In the genomic region with DNA sequence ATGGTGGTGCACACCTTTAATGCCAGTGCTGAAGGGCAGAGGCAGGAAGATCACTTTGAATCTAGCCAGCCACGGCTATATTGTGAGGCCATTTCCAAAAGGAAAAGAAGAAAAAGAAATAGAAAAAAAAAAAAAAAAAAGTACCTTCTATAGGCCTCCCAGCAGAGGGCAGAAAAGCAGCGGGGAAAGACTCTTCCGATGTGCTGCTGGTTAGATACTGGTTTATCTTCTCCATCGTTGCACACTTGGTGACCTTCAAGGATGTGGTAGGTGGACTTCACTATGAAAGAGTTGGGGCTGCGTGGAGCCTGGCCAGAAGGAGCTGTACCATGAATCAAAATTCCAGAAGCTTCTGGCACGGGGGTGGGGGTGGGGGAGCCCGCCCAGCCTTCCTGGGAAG, we compare ENCODE assay signal across 11 mouse cellular contexts. TPM values are rescaled to one million over a fixed set of nuclear protein-coding genes. Genes with fewer than 3 reads are reported as not detected.
A peak's percentile ranks its signal among the peaks of the same experiment; 100 is the strongest.
DNase-seq lines count a peak whose midpoint lies in the region; ATAC-seq and TF ChIP-seq lines count a peak whose summit lies in the region.
"Had no signal": no experiment of that assay in that cellular context is flagged by ENCODE, and none has a peak within 500 bp of the region (broad histone marks: within the 10 kb centered on the region; RNA-seq: fewer than 3 reads in every experiment).

No protein-coding gene starts in this region.

- TF ChIP-seq EP300 in stomach, postnatal 0 days (optimal IDR thresholded peaks at IDR 0.05), result no peak

- intact Hi-C loops in left cerebral cortex, adult 2 months (cut with DNase I), result loop anchor here (1.0 kb wide), 1 partner anchor 101 kb away; no protein-coding TSS in a partner anchor

- no peaks in the 10 kb centered on the region for H3K4me1 ChIP-seq in cerebellum, adult 2 months (ENCODE audit: control insufficient read depth, insufficient read depth, low read length)
- H3K4me1 ChIP-seq in stomach, postnatal 0 days (replicated peaks; ENCODE audit: control insufficient read depth, insufficient read depth), result no peaks in the 10 kb centered on the region

- H3K9me3 ChIP-seq in stomach, postnatal 0 days (ENCODE audit: control insufficient read depth, low read length), result no peaks in the 10 kb centered on the region

- H3K27me3 ChIP-seq in cerebellum, adult 2 months (ENCODE audit: control insufficient read depth, insufficient read depth, low read length), result no peaks in the 10 kb centered on the region
- H3K27me3 ChIP-seq in stomach, postnatal 0 days (ENCODE audit: control insufficient read depth, insufficient read depth, low read length), result no peaks in the 10 kb centered on the region

- no peak overlapping the region for H3K9ac ChIP-seq in stomach, postnatal 0 days (ENCODE audit: low read length)

- ATAC-seq in cerebellum, adult (ENCODE audit: insufficient number of reproducible peaks, low FRiP score, low TSS enrichment), result no peak
- no peak for ATAC-seq in stomach, postnatal 0 days (ENCODE audit: low FRiP score, low TSS enrichment)

- no peak overlapping the region for H3K27ac ChIP-seq in cerebellum, adult 2 months (ENCODE audit: insufficient read depth, low read length)
- no peak overlapping the region for H3K27ac ChIP-seq in left cerebral cortex, adult 2 months
- H3K27ac ChIP-seq in stomach, postnatal 0 days (replicated peaks), result no peak overlapping the region

- WGBS in cerebellum, adult 2 months, result 17% methylated on average over 7 of the region's 7 CpGs
- 16% methylated on average over 7 of the region's 7 CpGs for WGBS in stomach, postnatal 0 days

- no peak for TF ChIP-seq POLR2A in cerebellum, adult 2 months (IDR thresholded peaks at IDR 0.05; ENCODE audit: borderline replicate concordance, insufficient read depth, low read length)

- H3K4me2 ChIP-seq in stomach, postnatal 0 days (replicated peaks; ENCODE audit: low read depth), result no peak overlapping the region

- no peak for DNase-seq in cerebellum, adult 2 months
- DNase-seq in left cerebral cortex, adult 2 months (ENCODE audit: extremely low spot score in 1 of 2, low spot score in 2 of 2), result no peak
- no peak for DNase-seq in left cerebral cortex, adult 8-10 months (ENCODE audit: low spot score in 2 of 2)
- peak; percentile 20 for DNase-seq in thymus, postnatal 25 days
- DNase-seq in thymus, postnatal 36 days, result no peak
- no peak for DNase-seq in stomach, postnatal 0 days (ENCODE audit: low spot score)
- DNase-seq in ovary, postnatal 14 days (ENCODE audit: low spot score), result no peak
- DNase-seq: cerebellum, adult 8-10 months had no signal

- H3K36me3 ChIP-seq in stomach, postnatal 0 days (ENCODE audit: control insufficient read depth, insufficient read depth, low read length), result no peaks in the 10 kb centered on the region

- TF ChIP-seq CTCF in cerebellum, adult 2 months (IDR thresholded peaks at IDR 0.05; ENCODE audit: borderline replicate concordance, insufficient read depth, low read depth, low read length), result peak; percentile 39; the same call in 1 of the 2 replicates
- peak; percentile 63 for TF ChIP-seq CTCF in left cerebral cortex, adult 2 months (IDR thresholded peaks at IDR 0.05)
- peak; percentile 72 for TF ChIP-seq CTCF in stomach, postnatal 0 days (IDR thresholded peaks at IDR 0.05; ENCODE audit: low read depth)

- no peak overlapping the region for H3K4me3 ChIP-seq in cerebellum, adult 2 months (replicated peaks; ENCODE audit: insufficient read depth, low read depth, low read length)
- no peak overlapping the region for H3K4me3 ChIP-seq in left cerebral cortex, adult 2 months
- H3K4me3 ChIP-seq in stomach, postnatal 0 days (ENCODE audit: low read depth, low read length), result no peak overlapping the region
- H3K4me3 ChIP-seq: megakaryocyte, embryonic 14.5 days had no signal

RNA-seq across cellular contexts. Expression of gene Izumo2, which starts 15.8 kb away (rescaled TPM):
- not detected in 2 replicates for polyA plus RNA-seq in cerebellum, adult 2 months (2012; rRNA removed)
- not detected for total RNA-seq in left cerebral cortex, adult 2 months (2021)
- not detected for total RNA-seq in left cerebral cortex, adult 8-10 months (2022)
- not detected in 2 replicates for polyA plus RNA-seq in stomach, postnatal 0 days (2015; fragmentation: Nextera tagmentation; extraction: Ambion mirVana)
- polyA plus RNA-seq: stomach, embryonic 14.5 days had no signal

RNA-seq across cellular contexts. Expression of gene Vrk3, which starts 23.9 kb away (rescaled TPM):
- 37.4 and 39.1 TPM in 2 replicates for polyA plus RNA-seq in cerebellum, adult 2 months (2012; rRNA removed)
- total RNA-seq in left cerebral cortex, adult 2 months (2021), result 10 to 100 TPM; 27.0 to 30.6 TPM
- 10 to 100 TPM; 26.8 to 33.5 (median 30.9) TPM for total RNA-seq in left cerebral cortex, adult 8-10 months (2022)
- 21.7 and 22.3 TPM in 2 replicates for polyA plus RNA-seq in stomach, postnatal 0 days (2015; fragmentation: Nextera tagmentation; extraction: Ambion mirVana)

RNA-seq across cellular contexts. Expression of gene Zfp473, which starts 26.5 kb away (rescaled TPM):
- polyA plus RNA-seq in cerebellum, adult 2 months (2012; rRNA removed), result 0.71 and 0.79 TPM in 2 replicates
- total RNA-seq in left cerebral cortex, adult 2 months (2021), result under 1 TPM; 0.18 to 0.44 TPM
- total RNA-seq in left cerebral cortex, adult 8-10 months (2022), result under 1 TPM; 0.23 to 0.55 (median 0.42) TPM
- 0.30 and 0.42 TPM in 2 replicates for polyA plus RNA-seq in stomach, postnatal 0 days (2015; fragmentation: Nextera tagmentation; extraction: Ambion mirVana)

RNA-seq across cellular contexts. Expression of gene Myh14, which starts 53.7 kb away (rescaled TPM):
- 54.9 and 56.2 TPM in 2 replicates for polyA plus RNA-seq in cerebellum, adult 2 months (2012; rRNA removed)
- 10 to 100 TPM; 21.1 to 21.4 TPM for total RNA-seq in left cerebral cortex, adult 2 months (2021)
- 10 to 100 TPM; 26.2 to 34.1 (median 29.1) TPM for total RNA-seq in left cerebral cortex, adult 8-10 months (2022)
- polyA plus RNA-seq in stomach, postnatal 0 days (2015; fragmentation: Nextera tagmentation; extraction: Ambion mirVana), result 28.1 and 28.4 TPM in 2 replicates
